Mouse (Mus musculus) megakaryocyte, embryonic 14.5 days (primary cell): ENCODE data around the gene Minos1.

Experiments used
- FLI1 ChIP-seq: IDR thresholded peaks from 2 replicates; pipeline ENCODE4 v1.6.1; 2012; ENCODE audit warnings: low read length, inconsistent platforms, mixed read lengths
- GATA1 ChIP-seq: IDR thresholded peaks from 3 replicates; pipeline ENCODE4 v1.6.1; 2012; ENCODE audit warnings: mixed read lengths, low read length, inconsistent platforms, borderline replicate concordance

DNA sequence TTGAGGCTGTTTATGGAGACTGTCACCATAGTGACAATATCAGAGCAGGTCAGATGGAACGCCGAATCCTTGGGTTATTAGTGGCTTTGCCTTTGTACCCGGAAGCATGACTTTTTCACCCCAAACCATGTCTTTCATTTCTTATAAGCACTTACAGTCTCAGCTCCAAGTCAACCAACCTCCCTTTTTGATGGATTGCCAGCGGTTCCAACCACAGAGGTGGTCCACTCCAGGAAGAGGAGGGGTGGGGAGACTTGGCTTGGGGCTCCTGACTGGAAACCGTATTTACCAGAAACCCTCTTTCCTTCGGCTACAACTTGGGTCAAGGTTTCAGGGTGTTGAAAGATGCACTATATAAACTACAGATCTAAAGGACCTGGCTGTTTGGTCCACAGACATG, 45.1 kb upstream of the Minos1 start:
- TF ChIP-seq GATA1 (no peak), FLI1 (no peak)
